Mouse (Mus musculus) erythroblast, embryonic 14.5 days (primary cell): Measurements from ENCODE around the gene Slc15a1.

ENCODE experiments used
- GATA1 ChIP-seq: IDR thresholded peaks from 2 replicates; pipeline ENCODE4 v1.6.1; 2012; ENCODE audit warnings: low read length, inconsistent platforms, mixed read lengths
- TAL1 ChIP-seq: IDR thresholded peaks from 3 replicates; pipeline ENCODE4 v1.6.1; 2012; ENCODE audit warnings: low read length, inconsistent platforms, mixed read lengths

DNA sequence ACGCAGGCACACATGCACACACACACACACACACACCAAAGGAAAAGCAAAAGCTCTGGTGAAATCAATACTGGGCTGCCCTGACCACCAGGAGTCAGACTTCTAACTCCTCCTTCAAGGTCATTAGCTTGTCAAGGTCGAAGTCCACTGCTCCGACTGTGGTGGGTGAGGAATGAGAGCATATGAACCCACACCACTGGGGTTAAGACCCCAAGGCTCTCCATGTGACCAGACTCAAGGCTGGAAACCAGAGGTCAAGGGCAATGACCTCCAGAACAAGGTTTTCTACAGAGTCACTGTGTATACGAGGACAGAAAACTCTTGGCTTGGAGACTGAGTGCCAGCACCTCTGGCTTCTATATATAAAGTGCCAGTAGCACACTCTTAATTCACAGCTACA is 31.2 kb downstream of the Slc15a1 start:
- TF ChIP-seq GATA1, result no peak
- TF ChIP-seq TAL1, result no peak
